Mouse (Mus musculus) forelimb bud, embryonic 11.5 days (tissue): ENCODE measurements around the gene Gsk3a.
"Not testable (repeated sequence)": the region's sequence is repeated elsewhere in the genome, so short reads cannot be mapped to it uniquely, and the experiment has no call there.

Experiments
- DNase-seq: peaks from one replicate; pipeline ENCODE4 v3.0.0-alpha.2; 2012; ENCODE audit warnings: low read depth, low spot score

Gene Gsk3a

GRCm38 (mm10) chr7:25273259-25274241, 35.9 kb upstream of the Gsk3a start:
- DNase-seq, result no peak

GRCm38 (mm10) chr7:25272445-25273258, 35.0 kb upstream of the Gsk3a start:
- DNase-seq, result no peak

- DNase-seq, result no peak
Measured at GRCm38 (mm10) chr7:25271651-25272444, 34.2 kb upstream of the Gsk3a start.

GRCm38 (mm10) chr7:25270652-25271633, 33.3 kb upstream of the Gsk3a start:
- DNase-seq, result no peak

- no peak for DNase-seq
Measured at GRCm38 (mm10) chr7:25269545-25270271, 32.1 kb upstream of the Gsk3a start.

- DNase-seq, result no peak
Measured at GRCm38 (mm10) chr7:25269029-25269428, 31.4 kb upstream of the Gsk3a start.

GRCm38 (mm10) chr7:25268588-25268987, 30.9 kb upstream of the Gsk3a start:
- no peak for DNase-seq

- peak; percentile 100 for DNase-seq
Measured at GRCm38 (mm10) chr7:25267751-25268463, 30.3 kb upstream of the Gsk3a start.

- peak; percentile 100 for DNase-seq
Measured at GRCm38 (mm10) chr7:25267301-25267750, 29.7 kb upstream of the Gsk3a start, which contains the start of gene Cic. Gene Cic, plus strand, starts transcription at chr7:25267704.

GRCm38 (mm10) chr7:25266180-25266962, 28.7 kb upstream of the Gsk3a start:
- DNase-seq, result no peak

- not testable (repeated sequence) for DNase-seq
Measured at GRCm38 (mm10) chr7:25265743-25266142, 28.1 kb upstream of the Gsk3a start.

GRCm38 (mm10) chr7:25263968-25264870, 26.6 kb upstream of the Gsk3a start:
- DNase-seq, result no peak

- DNase-seq, result no peak
Measured at GRCm38 (mm10) chr7:25261896-25262295, 24.2 kb upstream of the Gsk3a start.

GRCm38 (mm10) chr7:25251822-25252221, 14.2 kb upstream of the Gsk3a start:
- DNase-seq, result no peak

- peak; percentile 60 for DNase-seq
Measured at GRCm38 (mm10) chr7:25251071-25251791, 13.6 kb upstream of the Gsk3a start.
